Mouse (Mus musculus) liver, embryonic 14.5 days (tissue): ENCODE data around the gene Sfi1. TPM values are rescaled to one million over a fixed set of nuclear protein-coding genes. Genes with fewer than 3 reads are reported as not detected.

Experiments
- ATAC-seq: fragments of 200-750 bp; cut with Nextera tagmentation; 2 replicates; pipeline ENCODE4 v1.8.0; 2017; ENCODE audit warnings: moderate number of reproducible peaks, mild to moderate bottlenecking, moderate library complexity; ENCODE audit not compliant: insufficient read depth
- DNase-seq, 3 experiments: peaks; one replicate each; pipeline ENCODE4 v3.0.0-alpha.2; 2012 to 2013; ENCODE audit warnings: low read depth in 3 of 3, low spot score in 3 of 3
- H3K27ac ChIP-seq: fragments of 300-500 bp; sonication (generic); 2 replicates; pipeline ENCODE4 v1.5.1; 2014; ENCODE audit warnings: moderate library complexity, mild to moderate bottlenecking, control low read depth, inconsistent platforms
- H3K27me3 ChIP-seq: fragments of 300-500 bp; sonication (generic); 2 replicates; pipeline ENCODE4 v1.6.1; 2014; ENCODE audit warnings: mild to moderate bottlenecking, low read length, moderate library complexity; ENCODE audit not compliant: control insufficient read depth, insufficient read depth
- H3K36me3 ChIP-seq: fragments of 300-500 bp; sonication (generic); replicated peaks from 2 replicates; pipeline ENCODE4 v1.6.1; 2014; ENCODE audit warnings: low read depth; ENCODE audit not compliant: control insufficient read depth, insufficient read depth
- H3K4me1 ChIP-seq, 2 experiments: fragments of 200-500 bp in 1 of 2; fragments of 300-500 bp in 1 of 2; sonication (generic) in 1 of 2; replicated peaks; 2 replicates each; pipeline ENCODE4 v1.6.1; 2012 to 2014; ENCODE audit warnings: antibody characterized with exemption in 1 of 2, inconsistent platforms in 1 of 2, low read length in 1 of 2; ENCODE audit not compliant: control insufficient read depth in 2 of 2, insufficient read depth in 2 of 2
- H3K4me2 ChIP-seq: fragments of 300-500 bp; sonication (generic); 2 replicates; pipeline ENCODE4 v1.6.1; 2014; ENCODE audit warnings: low read depth, mild to moderate bottlenecking, control low read depth, moderate library complexity
- H3K4me3 ChIP-seq, 2 experiments: fragments of 200-500 bp in 1 of 2; fragments of 300-500 bp in 1 of 2; sonication (generic) in 1 of 2; 2 replicates each; pipeline ENCODE4 v1.5.1; 2012 to 2014; ENCODE audit warnings: low read depth in 2 of 2, low read length in 2 of 2, mild to moderate bottlenecking in 2 of 2, control low read depth in 1 of 2, inconsistent platforms in 1 of 2, moderate library complexity in 1 of 2; ENCODE audit not compliant: insufficient read depth in 1 of 2
- H3K9ac ChIP-seq: fragments of 300-500 bp; sonication (generic); replicated peaks from 2 replicates; pipeline ENCODE4 v1.6.1; 2014; ENCODE audit warnings: mild to moderate bottlenecking, control low read depth, moderate library complexity
- H3K9me3 ChIP-seq: fragments of 300-500 bp; sonication (generic); 2 replicates; pipeline ENCODE4 v1.6.1; 2016; ENCODE audit warnings: low read length, mixed read lengths; ENCODE audit not compliant: control insufficient read depth
- CTCF ChIP-seq: IDR thresholded peaks from 2 replicates; pipeline ENCODE4 v1.5.1; 2016; ENCODE audit warnings: antibody characterized with exemption, low read depth, control low read depth
- EP300 ChIP-seq: IDR thresholded peaks from 2 replicates; pipeline ENCODE4 v1.6.1; 2016; ENCODE audit warnings: antibody characterized with exemption, low read depth
- WGBS: fragments of 180-500 bp; shearing (Covaris S2); extraction: QIAGEN DNeasy Blood & Tissue Kit; methylation state at CpG from one replicate; pipeline ENCODE4 v1.1.7; 2014; ENCODE audit not compliant: insufficient replicate concordance; 5-methylcytosine and 5-hydroxymethylcytosine counted together
- polyA plus RNA-seq, 2 experiments: library from polyadenylated mRNA; depleted of rRNA in 1 of 2; stranded (reverse) in 1 of 2; unstranded in 1 of 2; fragments of >200 nt; fragmentation: Nextera tagmentation in 1 of 2; extraction: Ambion mirVana in 1 of 2; gene quantifications; 2 replicates each; pipeline versions ENCODE4 v1.2.1 to v1.2.3; 2012 to 2014

Gene Sfi1
- polyA plus RNA-seq (2012; rRNA removed), result 4.3 and 5.4 TPM in 2 replicates
- 1.7 and 2.4 TPM in 2 replicates for polyA plus RNA-seq (2014; fragmentation: Nextera tagmentation; extraction: Ambion mirVana)

DNA sequence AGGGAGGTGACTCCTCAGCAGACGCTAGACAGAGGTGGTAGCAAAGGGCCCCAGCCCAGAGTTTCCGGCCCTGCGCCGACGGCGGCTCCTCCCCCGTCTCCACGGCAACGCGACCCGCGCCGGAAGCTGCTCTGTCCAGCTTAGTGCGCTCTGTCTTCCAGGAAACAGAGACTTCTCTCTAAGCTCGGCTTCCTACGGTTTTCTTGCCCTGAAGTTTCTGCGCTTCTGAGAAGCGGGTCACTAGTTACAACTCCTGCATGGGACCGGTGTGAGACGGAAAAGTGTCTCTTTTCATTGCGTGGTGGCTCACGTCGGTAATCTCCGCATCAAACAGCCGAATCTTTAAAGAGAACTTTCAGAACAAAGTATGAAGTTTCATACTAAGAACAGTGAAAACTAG is at the start of gene Sfi1:
TSS of gene Sfi1 (minus strand) at position 101 of the 400 bp plus-strand sequence.
- DNase-seq, result no peak
- H3K4me3 ChIP-seq, result no peak within 1 kb of the TSS
- no peak for TF ChIP-seq EP300
- TF ChIP-seq CTCF, result no peak
- H3K4me2 ChIP-seq, result no peak within 1 kb of the TSS
- no peaks in the 10 kb centered on the region for H3K9me3 ChIP-seq
- H3K4me1 ChIP-seq, result no peaks in the 10 kb centered on the region
- ATAC-seq, result no peak
- H3K27me3 ChIP-seq, result no peaks in the 10 kb centered on the region
- no peaks in the 10 kb centered on the region for H3K36me3 ChIP-seq
- no peak within 1 kb of the TSS for H3K9ac ChIP-seq
- WGBS, result 76% methylated on average over 25 of the region's 25 CpGs
- H3K27ac ChIP-seq, result no peak within 1 kb of the TSS

DNA sequence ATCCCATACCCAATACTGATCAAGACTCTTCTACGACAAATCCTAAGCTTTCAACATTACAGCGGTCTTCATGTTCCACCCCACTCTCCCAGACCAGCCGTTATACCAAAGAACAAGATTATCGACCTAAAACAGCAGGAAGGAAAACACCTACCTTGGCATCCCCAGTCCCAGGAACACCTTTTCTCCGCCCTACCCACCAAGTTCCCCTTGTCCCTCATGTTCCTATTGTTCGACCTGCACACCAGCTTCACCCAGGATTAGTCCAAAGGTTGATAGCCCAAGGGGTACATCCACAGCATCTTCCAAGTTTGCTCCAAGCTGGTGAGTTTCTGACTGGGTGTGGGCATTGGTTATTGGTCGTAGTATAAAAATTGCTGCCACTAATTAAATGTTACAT is 49.1 kb upstream of the Sfi1 start:
- Histone ChIP-seq H3K9me3 (no peaks in the 10 kb centered on the region), H3K27ac (no peak overlapping the region), H3K36me3 (peaks cover 83% of the 10 kb centered on the region), H3K27me3 (no peaks in the 10 kb centered on the region), H3K4me1 (no peaks in the 10 kb centered on the region), H3K4me2 (no peak overlapping the region), H3K9ac (no peak overlapping the region), H3K4me3 (no peak overlapping the region)
- ATAC-seq (no peak), DNase-seq (no peak)
- no peak for TF ChIP-seq CTCF
- WGBS, result 79% methylated on average over 7 of the region's 7 CpGs

DNA sequence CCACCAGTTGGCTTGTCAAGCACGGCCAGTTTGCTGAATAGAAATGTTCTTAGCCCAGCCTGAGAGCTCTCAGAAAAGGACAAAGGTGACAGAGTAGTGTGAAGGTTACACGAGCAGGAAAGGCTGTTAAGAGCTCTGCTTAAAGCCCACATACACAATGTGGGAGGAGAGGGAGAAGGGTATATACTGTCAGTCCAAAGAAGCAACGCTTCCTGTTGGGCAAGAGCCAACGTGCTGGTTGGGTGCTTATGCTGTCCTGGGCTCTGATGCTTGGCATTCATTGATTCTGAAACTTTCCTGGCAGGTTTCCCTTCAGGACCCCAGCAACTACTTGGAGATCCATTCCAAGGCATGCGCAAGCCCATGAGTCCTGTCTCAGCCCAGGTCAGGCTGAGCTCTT is 42.0 kb upstream of the Sfi1 start:
- no peaks in the 10 kb centered on the region for H3K27me3 ChIP-seq
- no peaks in the 10 kb centered on the region for H3K4me1 ChIP-seq
- H3K9ac ChIP-seq, result no peak overlapping the region
- no peaks in the 10 kb centered on the region for H3K9me3 ChIP-seq
- ATAC-seq (no peak), DNase-seq (no peak)
- H3K27ac ChIP-seq, result no peak overlapping the region
- no peak for TF ChIP-seq EP300
- TF ChIP-seq CTCF, result no peak
- H3K36me3 ChIP-seq, result peaks cover 72% of the 10 kb centered on the region
- H3K4me2 ChIP-seq, result no peak overlapping the region
- H3K4me3 ChIP-seq, result no peak overlapping the region
- WGBS, result 74% methylated on average over 5 of the region's 5 CpGs

DNA sequence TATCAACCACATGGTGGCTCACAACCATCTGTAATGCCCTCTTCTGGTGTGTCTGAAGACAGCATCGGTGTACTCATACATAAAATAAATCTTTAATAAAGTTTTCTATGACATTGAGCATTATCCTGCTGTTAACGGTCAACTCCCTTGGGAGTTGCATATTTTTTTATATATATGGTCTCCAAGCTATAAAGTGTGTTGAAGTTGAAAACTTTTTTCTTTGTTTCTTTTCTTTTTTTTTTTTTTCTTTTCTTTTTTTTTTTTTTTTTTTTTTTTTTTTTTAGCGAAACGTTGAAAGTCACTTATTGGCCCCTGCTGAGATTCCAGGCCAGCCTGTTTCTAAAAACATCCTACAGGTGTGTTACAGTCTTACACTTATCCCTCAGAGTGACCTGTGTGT is 40.4 kb upstream of the Sfi1 start:
- TF ChIP-seq CTCF, result no peak
- no peak for TF ChIP-seq EP300
- Histone ChIP-seq H3K27ac (no peak overlapping the region), H3K4me3 (no peak overlapping the region), H3K4me2 (no peak overlapping the region), H3K36me3 (peaks cover 72% of the 10 kb centered on the region), H3K27me3 (no peaks in the 10 kb centered on the region), H3K4me1 (no peaks in the 10 kb centered on the region), H3K9ac (no peak overlapping the region), H3K9me3 (no peaks in the 10 kb centered on the region)
- 86% methylated on average over 4 of the region's 4 CpGs for WGBS
- DNase-seq (no peak), ATAC-seq (no peak)

DNA sequence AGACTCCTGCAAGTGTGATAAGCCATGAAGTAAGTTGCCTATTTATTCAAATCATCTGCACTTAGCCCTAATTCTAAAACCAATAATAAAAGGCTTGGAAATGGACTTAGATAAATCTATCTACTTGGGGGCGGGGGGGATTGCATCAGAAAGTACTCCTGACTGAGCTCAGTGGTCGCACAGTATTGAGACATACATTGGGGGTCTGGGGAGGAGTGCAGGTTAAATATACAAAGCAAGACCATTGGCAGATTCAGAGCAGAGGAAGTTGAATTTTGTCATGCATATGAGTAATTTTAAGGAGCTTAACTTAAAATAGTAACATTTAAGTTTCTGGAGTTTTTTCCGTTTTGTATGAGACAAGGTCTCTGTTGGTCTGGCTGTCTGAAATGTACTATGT is 39.0 kb upstream of the Sfi1 start:
- Histone ChIP-seq H3K4me3 (no peak overlapping the region), H3K4me2 (no peak overlapping the region), H3K4me1 (no peaks in the 10 kb centered on the region), H3K9me3 (no peaks in the 10 kb centered on the region), H3K27me3 (no peaks in the 10 kb centered on the region), H3K9ac (no peak overlapping the region), H3K27ac (no peak overlapping the region), H3K36me3 (peaks cover 75% of the 10 kb centered on the region)
- ATAC-seq (no peak), DNase-seq (no peak)
- TF ChIP-seq EP300, result no peak
- no peak for TF ChIP-seq CTCF
- 71% methylated on average over 3 of the region's 3 CpGs for WGBS

DNA sequence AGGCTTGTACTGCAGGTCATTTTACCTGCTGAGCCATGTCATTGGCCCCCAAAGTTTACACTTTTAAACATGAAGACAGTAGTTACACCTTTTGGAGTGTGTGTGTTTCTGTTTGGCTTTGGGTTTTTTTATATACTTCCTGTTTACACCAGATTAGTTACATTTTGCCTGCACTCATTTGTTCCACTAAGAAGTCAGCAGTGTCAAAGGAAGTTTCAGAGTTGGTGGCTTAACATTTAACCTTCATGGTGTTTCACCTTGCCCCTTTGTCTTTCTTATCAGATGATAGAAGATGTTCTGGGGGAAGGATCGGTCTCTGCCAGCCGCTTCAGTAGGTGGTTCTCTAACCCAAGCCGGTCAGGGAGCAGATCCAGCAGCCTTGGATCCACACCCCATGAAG is 33.9 kb upstream of the Sfi1 start:
- H3K4me1 ChIP-seq, result no peaks in the 10 kb centered on the region
- WGBS, result 88% methylated on average over 3 of the region's 3 CpGs
- DNase-seq, result no peak
- H3K27me3 ChIP-seq, result no peaks in the 10 kb centered on the region
- H3K9ac ChIP-seq, result no peak overlapping the region
- H3K4me3 ChIP-seq, result no peak overlapping the region
- no peaks in the 10 kb centered on the region for H3K9me3 ChIP-seq
- TF ChIP-seq CTCF (no peak), EP300 (no peak)
- ATAC-seq, result no peak
- H3K27ac ChIP-seq, result no peak overlapping the region
- H3K36me3 ChIP-seq, result peaks cover 82% of the 10 kb centered on the region
- H3K4me2 ChIP-seq, result no peak overlapping the region
